Mouse (Mus musculus): ENCODE measurements around the gene Mavs. TPM values are rescaled to one million over a fixed set of nuclear protein-coding genes. Genes with fewer than 3 reads are reported as not detected.
"Not testable (repeated sequence)": the region's sequence is repeated elsewhere in the genome, so short reads cannot be mapped to it uniquely, and the experiment has no call there.

Gene Mavs
- polyA plus RNA-seq, 1 experiment from 2014 or later, result 37.9 TPM

GRCm38 (mm10) chr2:131226669-131227068, 7.2 kb upstream of the Mavs start:
- H3K4me2 ChIP-seq (replicated peaks; ENCODE audit: low read depth, low read length); H3K36me3 ChIP-seq (ENCODE audit: insufficient read depth, low read length); ATAC-seq (ENCODE audit: low FRiP score, low TSS enrichment); H3K27ac ChIP-seq (ENCODE audit: low read length); H3K27me3 ChIP-seq (ENCODE audit: insufficient read depth, low read length); H3K9me3 ChIP-seq (ENCODE audit: low read length); H3K4me3 ChIP-seq (ENCODE audit: low read length); H3K4me1 ChIP-seq (ENCODE audit: insufficient read depth, low read length); H3K9ac ChIP-seq (replicated peaks; ENCODE audit: low read length): not testable (repeated sequence)
- 60% methylated on average over 2 of the region's 2 CpGs for WGBS

DNA sequence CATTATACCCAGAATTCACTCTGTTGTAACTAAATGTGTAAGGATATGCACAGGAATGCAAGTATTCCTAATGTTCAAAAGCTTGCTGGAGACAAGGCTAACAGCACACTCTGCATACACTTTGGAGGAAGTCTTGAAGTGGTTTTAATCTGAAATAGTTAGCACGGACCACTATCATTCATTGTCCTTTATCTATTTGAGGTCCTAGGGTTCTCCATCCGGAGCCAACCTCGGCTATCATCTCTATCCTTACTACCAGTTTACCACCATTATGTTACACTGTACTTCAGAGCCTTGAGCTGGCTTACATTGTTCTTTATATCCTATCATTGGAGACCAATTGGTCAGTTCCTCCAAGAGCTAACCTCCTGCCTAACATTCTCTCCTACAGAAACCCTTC, 6.6 kb upstream of the Mavs start:
- no peaks in the 10 kb centered on the region for H3K4me1 ChIP-seq (ENCODE audit: insufficient read depth, low read length)
- H3K27ac ChIP-seq (ENCODE audit: low read length), result no peak overlapping the region
- no peaks in the 10 kb centered on the region for H3K27me3 ChIP-seq (ENCODE audit: insufficient read depth, low read length)
- H3K9ac ChIP-seq (replicated peaks; ENCODE audit: low read length), result no peak overlapping the region
- H3K4me2 ChIP-seq (replicated peaks; ENCODE audit: low read depth, low read length), result no peak overlapping the region
- no peak for ATAC-seq (ENCODE audit: low FRiP score, low TSS enrichment)
- WGBS, result 91% methylated on average over 3 of the region's 3 CpGs
- H3K4me3 ChIP-seq (ENCODE audit: low read length), result no peak overlapping the region
- no peaks in the 10 kb centered on the region for H3K36me3 ChIP-seq (ENCODE audit: insufficient read depth, low read length)
- no peaks in the 10 kb centered on the region for H3K9me3 ChIP-seq (ENCODE audit: low read length)

DNA sequence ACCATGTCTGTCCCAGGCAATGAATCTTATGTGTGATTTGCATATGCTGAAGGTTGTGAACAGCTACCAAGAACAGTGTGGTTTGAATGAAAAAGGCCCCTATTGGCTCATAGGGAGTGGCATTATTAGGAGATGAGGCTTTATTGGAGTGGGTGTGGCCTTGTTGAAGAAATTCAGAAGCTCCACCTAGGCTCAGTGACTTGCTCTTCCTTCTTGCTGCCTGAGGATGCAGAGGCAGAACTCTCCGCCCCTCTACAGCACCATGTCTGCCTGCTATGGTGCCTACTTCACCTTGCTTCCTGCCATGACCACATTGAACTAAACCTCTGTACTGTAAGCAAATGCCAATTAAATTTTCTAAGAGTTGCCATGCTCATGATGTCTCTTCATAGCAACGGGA, 1.3 kb upstream of the Mavs start:
- WGBS, result 73% methylated on average over 2 of the region's 2 CpGs
- H3K4me3 ChIP-seq (ENCODE audit: low read length), result no peak overlapping the region
- H3K27me3 ChIP-seq (ENCODE audit: insufficient read depth, low read length), result no peaks in the 10 kb centered on the region
- peaks cover 8% of the 10 kb centered on the region; the same call in 1 of the 2 replicates for H3K36me3 ChIP-seq (ENCODE audit: insufficient read depth, low read length)
- no peak overlapping the region for H3K9ac ChIP-seq (replicated peaks; ENCODE audit: low read length)
- no peak overlapping the region for H3K4me2 ChIP-seq (replicated peaks; ENCODE audit: low read depth, low read length)
- ATAC-seq (ENCODE audit: low FRiP score, low TSS enrichment), result no peak
- peaks cover 19% of the 10 kb centered on the region for H3K4me1 ChIP-seq (ENCODE audit: insufficient read depth, low read length)
- no peaks in the 10 kb centered on the region for H3K9me3 ChIP-seq (ENCODE audit: low read length)
- no peak overlapping the region for H3K27ac ChIP-seq (ENCODE audit: low read length)

DNA sequence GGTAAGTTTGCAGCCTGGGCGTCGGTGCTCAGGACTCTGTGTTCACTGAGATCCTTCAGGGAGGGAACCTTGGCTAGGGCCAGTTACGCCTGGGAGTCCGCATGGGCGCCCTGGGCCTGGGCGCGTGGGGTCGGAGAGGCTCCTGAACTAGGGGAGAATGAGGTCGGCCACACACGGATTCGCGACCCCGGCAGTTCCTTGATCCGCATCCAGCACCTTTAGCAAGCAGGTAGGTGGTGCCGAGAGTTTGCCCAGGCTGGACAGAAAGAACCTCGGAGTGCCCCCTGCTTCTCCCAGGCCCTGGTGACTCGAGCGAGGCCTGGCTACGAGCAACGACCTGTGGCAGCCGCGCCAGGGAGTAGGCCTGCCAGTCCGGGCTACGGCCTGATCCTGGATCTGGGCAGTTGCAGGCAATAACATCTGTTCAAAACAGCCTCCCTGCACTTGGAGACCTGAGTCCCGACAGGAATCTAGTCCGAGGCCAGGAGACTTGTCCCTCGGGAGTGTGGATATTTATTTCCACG, 326 bp downstream of the Mavs start:
- H3K4me2 ChIP-seq (replicated peaks; ENCODE audit: low read depth, low read length), result peak overlapping the region; percentile 63
- peak overlapping the region; percentile 89 for H3K27ac ChIP-seq (ENCODE audit: low read length)
- H3K4me3 ChIP-seq (ENCODE audit: low read length), result peak overlapping the region; percentile 66
- no peaks in the 10 kb centered on the region for H3K27me3 ChIP-seq (ENCODE audit: insufficient read depth, low read length)
- peaks cover 19% of the 10 kb centered on the region for H3K4me1 ChIP-seq (ENCODE audit: insufficient read depth, low read length)
- peak overlapping the region; percentile 81 for H3K9ac ChIP-seq (replicated peaks; ENCODE audit: low read length)
- peak; percentile 37 for ATAC-seq (ENCODE audit: low FRiP score, low TSS enrichment)
- H3K9me3 ChIP-seq (ENCODE audit: low read length), result no peaks in the 10 kb centered on the region
- WGBS, result 5% methylated on average over 28 of the region's 28 CpGs
- peaks cover 9% of the 10 kb centered on the region; the same call in 1 of the 2 replicates for H3K36me3 ChIP-seq (ENCODE audit: insufficient read depth, low read length)

DNA sequence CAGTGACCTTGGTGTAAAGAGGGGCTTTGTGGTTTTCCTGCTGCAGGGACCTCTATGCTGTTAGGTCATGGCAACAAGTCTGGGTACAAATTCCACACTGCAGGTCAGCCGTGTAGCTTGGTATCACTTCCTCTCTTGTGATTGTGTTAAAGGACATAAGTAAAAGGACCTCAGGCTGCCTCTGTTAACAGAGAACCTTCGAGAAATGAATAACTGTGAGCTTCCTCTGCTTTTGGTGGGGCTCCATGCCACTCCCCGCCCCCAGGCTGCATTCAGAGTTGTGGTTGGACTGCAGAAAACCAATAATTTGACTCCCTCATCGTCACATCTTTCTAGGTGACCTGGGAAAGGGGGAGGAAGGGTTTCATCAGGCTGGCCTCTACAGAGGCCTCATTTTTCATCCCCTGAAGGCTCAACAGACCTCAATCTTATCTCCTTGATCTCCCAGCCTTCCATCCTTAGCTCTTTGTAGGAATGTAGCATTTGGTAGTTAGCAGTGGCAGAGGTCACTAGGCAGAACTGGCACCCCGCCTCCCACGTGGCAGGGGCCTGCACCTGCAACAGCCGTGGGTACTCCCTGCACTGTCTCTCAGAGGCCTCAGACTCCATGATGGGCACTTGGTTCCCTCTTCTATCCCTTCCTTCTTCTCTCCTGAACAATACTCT, 1.2 kb downstream of the Mavs start:
- peaks cover 13% of the 10 kb centered on the region; the same call in 1 of the 2 replicates for H3K36me3 ChIP-seq (ENCODE audit: insufficient read depth, low read length)
- peak overlapping the region; percentile 63 for H3K4me2 ChIP-seq (replicated peaks; ENCODE audit: low read depth, low read length)
- ATAC-seq (ENCODE audit: low FRiP score, low TSS enrichment), result no peak
- peak overlapping the region; percentile 89; the same call in 1 of the 2 replicates for H3K27ac ChIP-seq (ENCODE audit: low read length)
- no peaks in the 10 kb centered on the region for H3K9me3 ChIP-seq (ENCODE audit: low read length)
- H3K4me1 ChIP-seq (ENCODE audit: insufficient read depth, low read length), result peaks cover 19% of the 10 kb centered on the region
- H3K27me3 ChIP-seq (ENCODE audit: insufficient read depth, low read length), result no peaks in the 10 kb centered on the region
- H3K4me3 ChIP-seq (ENCODE audit: low read length), result peak overlapping the region; percentile 66
- 39% methylated on average over 7 of the region's 7 CpGs for WGBS
- H3K9ac ChIP-seq (replicated peaks; ENCODE audit: low read length), result peak overlapping the region; percentile 81

GRCm38 (mm10) chr2:131242180-131242579, 8.3 kb downstream of the Mavs start:
- H3K4me2 ChIP-seq (replicated peaks; ENCODE audit: low read depth, low read length), result no peak overlapping the region
- no peaks in the 10 kb centered on the region for H3K27me3 ChIP-seq (ENCODE audit: insufficient read depth, low read length)
- H3K4me3 ChIP-seq (ENCODE audit: low read length), result no peak overlapping the region
- peaks cover 77% of the 10 kb centered on the region for H3K36me3 ChIP-seq (ENCODE audit: insufficient read depth, low read length)
- no peak for ATAC-seq (ENCODE audit: low FRiP score, low TSS enrichment)
- no peak overlapping the region for H3K27ac ChIP-seq (ENCODE audit: low read length)
- no peak overlapping the region for H3K9ac ChIP-seq (replicated peaks; ENCODE audit: low read length)
- no peaks in the 10 kb centered on the region for H3K4me1 ChIP-seq (ENCODE audit: insufficient read depth, low read length)
- H3K9me3 ChIP-seq (ENCODE audit: low read length), result no peaks in the 10 kb centered on the region

DNA sequence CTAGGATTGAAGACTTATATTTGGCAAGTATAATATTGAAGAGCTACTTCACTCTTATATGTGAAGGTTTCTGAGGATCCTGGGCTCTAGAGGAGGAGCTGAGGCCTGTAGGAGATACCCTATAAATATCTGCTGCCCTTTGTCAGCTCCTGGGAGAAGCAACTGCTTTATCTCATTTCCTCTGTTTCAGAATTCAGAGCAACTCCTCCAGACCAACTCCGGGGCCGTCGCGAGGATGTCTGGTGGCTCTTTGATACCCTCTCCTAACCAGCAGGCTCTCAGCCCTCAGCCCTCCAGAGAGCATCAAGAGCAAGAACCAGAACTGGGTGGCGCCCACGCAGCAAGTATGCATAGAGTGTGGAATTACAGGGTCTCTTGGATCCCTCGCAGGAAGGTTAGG, 9.1 kb downstream of the Mavs start:
- 69% methylated on average over 7 of the region's 7 CpGs for WGBS
- Histone ChIP-seq H3K4me3 (ENCODE audit: low read length) (no peak overlapping the region), H3K9ac (replicated peaks; ENCODE audit: low read length) (no peak overlapping the region), H3K4me1 (ENCODE audit: insufficient read depth, low read length) (no peaks in the 10 kb centered on the region), H3K27me3 (ENCODE audit: insufficient read depth, low read length) (no peaks in the 10 kb centered on the region), H3K27ac (ENCODE audit: low read length) (no peak overlapping the region), H3K9me3 (ENCODE audit: low read length) (no peaks in the 10 kb centered on the region), H3K36me3 (ENCODE audit: insufficient read depth, low read length) (peaks cover 78% of the 10 kb centered on the region), H3K4me2 (replicated peaks; ENCODE audit: low read depth, low read length) (no peak overlapping the region)
- ATAC-seq (ENCODE audit: low FRiP score, low TSS enrichment), result no peak

DNA sequence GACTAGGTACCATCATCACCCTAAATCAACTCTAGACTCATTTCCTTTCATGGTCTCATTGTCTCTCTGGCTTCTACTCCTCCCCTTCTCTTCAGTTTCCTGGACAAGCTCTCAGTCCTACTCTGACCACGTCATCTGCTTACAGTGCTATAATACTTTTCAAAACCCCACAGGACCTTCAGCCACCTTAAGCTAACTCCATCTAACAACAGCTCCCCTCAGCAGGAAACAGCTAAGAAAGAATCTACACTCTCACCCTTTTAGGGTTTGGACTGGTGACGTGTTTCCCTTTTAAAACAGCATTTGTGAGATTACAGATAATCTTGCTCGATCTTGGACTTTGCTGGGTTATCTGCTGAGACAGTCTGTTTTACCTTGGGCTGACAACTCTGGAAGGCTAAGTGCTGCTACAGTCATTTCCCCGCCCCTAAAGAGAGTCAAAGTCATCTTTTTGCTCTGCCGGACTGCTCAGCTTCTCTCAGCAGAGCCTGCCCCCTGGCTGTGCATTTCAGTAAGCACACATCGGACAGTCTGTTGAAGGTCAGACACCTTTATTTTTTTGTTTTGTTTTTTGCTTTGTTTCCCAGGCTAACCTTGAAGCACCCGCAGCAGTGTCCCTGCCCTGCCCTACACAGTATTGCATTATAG, 19.9 kb downstream of the Mavs start:
- peaks cover 16% of the 10 kb centered on the region for H3K4me1 ChIP-seq (ENCODE audit: insufficient read depth, low read length)
- H3K27me3 ChIP-seq (ENCODE audit: insufficient read depth, low read length), result no peaks in the 10 kb centered on the region
- H3K9ac ChIP-seq (replicated peaks; ENCODE audit: low read length), result no peak overlapping the region
- H3K4me2 ChIP-seq (replicated peaks; ENCODE audit: low read depth, low read length), result peak overlapping the region; percentile 31
- peak; percentile 88 for ATAC-seq (ENCODE audit: low FRiP score, low TSS enrichment)
- no peaks in the 10 kb centered on the region for H3K9me3 ChIP-seq (ENCODE audit: low read length)
- WGBS, result 13% methylated on average over 7 of the region's 7 CpGs
- peak overlapping the region; percentile 79 for H3K27ac ChIP-seq (ENCODE audit: low read length)
- no peaks in the 10 kb centered on the region for H3K36me3 ChIP-seq (ENCODE audit: insufficient read depth, low read length)
- no peak overlapping the region for H3K4me3 ChIP-seq (ENCODE audit: low read length)

GRCm38 (mm10) chr2:131254329-131254713, 20.5 kb downstream of the Mavs start:
- no peaks in the 10 kb centered on the region for H3K36me3 ChIP-seq (ENCODE audit: insufficient read depth, low read length)
- H3K4me1 ChIP-seq (ENCODE audit: insufficient read depth, low read length), result peaks cover 16% of the 10 kb centered on the region
- H3K4me2 ChIP-seq (replicated peaks; ENCODE audit: low read depth, low read length), result peak overlapping the region; percentile 31
- peak; percentile 36; the same call in 1 of the 2 replicates for ATAC-seq (ENCODE audit: low FRiP score, low TSS enrichment)
- no peak overlapping the region for H3K4me3 ChIP-seq (ENCODE audit: low read length)
- 22% methylated on average over 2 of the region's 2 CpGs for WGBS
- peak overlapping the region; percentile 79 for H3K27ac ChIP-seq (ENCODE audit: low read length)
- H3K9me3 ChIP-seq (ENCODE audit: low read length), result no peaks in the 10 kb centered on the region
- no peaks in the 10 kb centered on the region for H3K27me3 ChIP-seq (ENCODE audit: insufficient read depth, low read length)
- H3K9ac ChIP-seq (replicated peaks; ENCODE audit: low read length), result no peak overlapping the region

- no peaks in the 10 kb centered on the region for H3K9me3 ChIP-seq (ENCODE audit: low read length)
- no peak overlapping the region for H3K4me2 ChIP-seq (replicated peaks; ENCODE audit: low read depth, low read length)
- no peaks in the 10 kb centered on the region for H3K27me3 ChIP-seq (ENCODE audit: insufficient read depth, low read length)
- no peak overlapping the region for H3K4me3 ChIP-seq (ENCODE audit: low read length)
- H3K9ac ChIP-seq (replicated peaks; ENCODE audit: low read length), result no peak overlapping the region
- no peaks in the 10 kb centered on the region for H3K36me3 ChIP-seq (ENCODE audit: insufficient read depth, low read length)
- H3K4me1 ChIP-seq (ENCODE audit: insufficient read depth, low read length), result peaks cover 16% of the 10 kb centered on the region
- no peak overlapping the region for H3K27ac ChIP-seq (ENCODE audit: low read length)
- ATAC-seq (ENCODE audit: low FRiP score, low TSS enrichment), result no peak
- WGBS, result 61% methylated on average over 3 of the region's 3 CpGs
Measured at GRCm38 (mm10) chr2:131255738-131256137, 21.9 kb downstream of the Mavs start.

All from kidney, embryonic 16.5 days (tissue).